Mouse (Mus musculus) limb, embryonic 10.5 days (tissue): ENCODE measurements around the gene Bank1. TPM values are rescaled to one million over a fixed set of nuclear protein-coding genes. Genes with fewer than 3 reads are reported as not detected.

Experiments used
- DNase-seq: peaks from one replicate; pipeline ENCODE4 v3.0.0-alpha.2; 2017; ENCODE audit warnings: low spot score
- H3K27ac ChIP-seq: fragments of 300-500 bp; sonication (generic); 2 replicates; pipeline ENCODE4 v1.5.1; 2016; ENCODE audit warnings: mild to moderate bottlenecking
- H3K27me3 ChIP-seq: fragments of 300-500 bp; sonication (generic); 2 replicates; pipeline ENCODE4 v1.6.1; 2016; ENCODE audit warnings: low read depth, mild to moderate bottlenecking; ENCODE audit not compliant: poor library complexity, severe bottlenecking
- H3K36me3 ChIP-seq: fragments of 300-500 bp; sonication (generic); 2 replicates; pipeline ENCODE4 v1.6.1; 2016; ENCODE audit warnings: mild to moderate bottlenecking, moderate library complexity
- H3K4me1 ChIP-seq: fragments of 300-500 bp; sonication (generic); 2 replicates; pipeline ENCODE4 v1.6.1; 2016
- H3K4me3 ChIP-seq: fragments of 300-500 bp; sonication (generic); 2 replicates; pipeline ENCODE4 v1.5.1; 2016; ENCODE audit warnings: mild to moderate bottlenecking, moderate library complexity
- H3K9me3 ChIP-seq: fragments of 300-500 bp; sonication (generic); replicated peaks from 2 replicates; pipeline ENCODE4 v1.6.1; 2016; ENCODE audit warnings: mild to moderate bottlenecking
- WGBS: fragments of 180-500 bp; shearing (Covaris S2); methylation state at CpG from one replicate; pipeline ENCODE4 v1.1.7; 2016; 5-methylcytosine and 5-hydroxymethylcytosine counted together
- polyA plus RNA-seq: library from polyadenylated mRNA; unstranded; fragments of >200 nt; fragmentation: Nextera tagmentation; extraction: Ambion mirVana; gene quantifications from 2 replicates; pipeline ENCODE4 v1.2.1, GENCODE M21; 2016

The Bank1 gene
- polyA plus RNA-seq, 1 experiment from 2014 or later: 0.31 TPM

DNA sequence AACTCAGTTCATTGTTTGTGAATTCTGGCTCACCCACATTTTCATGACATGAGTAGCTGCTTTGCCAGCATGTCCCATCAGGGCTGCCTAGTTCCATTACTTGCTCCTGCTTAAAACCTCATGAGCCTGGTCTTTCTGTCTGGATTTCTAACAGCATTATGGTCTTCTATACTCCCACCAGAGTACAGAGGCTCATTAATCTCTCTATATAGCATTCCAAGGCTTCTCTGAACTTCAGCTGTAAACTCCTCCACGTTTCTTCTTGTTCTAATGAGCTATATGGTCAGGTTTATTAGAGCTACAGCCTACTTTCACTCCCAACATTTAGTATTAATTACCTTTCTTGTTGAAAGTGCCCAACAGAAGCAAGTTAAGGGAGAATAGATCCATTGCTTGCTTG is 244.6 kb downstream of the Bank1 start:
- Histone ChIP-seq H3K27ac (no peak overlapping the region), H3K27me3 (no peaks in the 10 kb centered on the region), H3K4me3 (no peak overlapping the region), H3K9me3 (no peaks in the 10 kb centered on the region), H3K4me1 (peaks cover 12% of the 10 kb centered on the region), H3K36me3 (no peaks in the 10 kb centered on the region)
- DNase-seq: no peak
- 49% methylated on average over 1 of the region's 1 CpGs for WGBS

DNA sequence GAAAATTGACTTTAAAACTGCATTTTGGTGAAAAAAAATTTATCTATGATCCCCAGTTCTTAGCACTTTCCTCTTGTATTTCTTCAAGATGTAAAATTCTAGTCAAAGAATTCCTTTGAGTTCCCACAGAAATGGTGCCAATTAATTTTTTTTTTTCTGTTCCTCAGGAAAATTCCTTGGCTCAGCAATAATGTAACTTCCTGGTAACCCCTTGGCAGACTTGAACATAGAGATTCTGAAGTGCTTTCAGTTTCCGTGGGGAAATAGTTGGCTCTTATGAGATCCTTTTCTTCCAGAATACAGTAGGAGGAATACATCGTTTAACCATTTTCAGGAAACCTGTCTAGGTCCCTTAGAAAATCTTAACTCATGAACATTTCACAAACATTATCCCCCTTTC is 247.3 kb downstream of the Bank1 start:
- Histone ChIP-seq H3K27me3 (no peaks in the 10 kb centered on the region), H3K36me3 (no peaks in the 10 kb centered on the region), H3K4me3 (no peak overlapping the region), H3K4me1 (peaks cover 8% of the 10 kb centered on the region), H3K27ac (no peak overlapping the region), H3K9me3 (no peaks in the 10 kb centered on the region)
- no peak for DNase-seq
- 90% methylated on average over 2 of the region's 2 CpGs for WGBS

DNA sequence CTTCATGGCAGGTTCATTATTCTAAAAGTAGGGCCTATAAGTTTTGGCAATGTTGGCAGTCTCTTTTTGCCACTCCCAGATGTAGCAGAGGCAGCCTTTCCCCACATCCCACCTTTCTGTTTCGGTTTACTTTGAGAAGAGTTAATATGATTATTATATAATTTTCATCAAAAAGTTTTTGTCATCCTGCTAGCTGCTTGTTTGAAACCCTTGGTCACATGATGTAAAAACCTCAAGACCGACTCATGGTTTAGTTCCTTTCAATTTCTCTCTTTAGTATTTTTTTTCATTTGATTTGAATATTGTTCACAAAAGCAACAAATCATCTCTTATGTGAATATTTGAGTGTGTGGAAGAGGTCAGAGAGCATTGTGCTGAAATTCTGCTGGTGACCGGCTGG is 255.5 kb downstream of the Bank1 start:
- DNase-seq: no peak
- H3K27me3 ChIP-seq: no peaks in the 10 kb centered on the region
- H3K4me3 ChIP-seq: no peak overlapping the region
- 89% methylated on average over 3 of the region's 3 CpGs for WGBS
- H3K36me3 ChIP-seq: no peaks in the 10 kb centered on the region
- H3K9me3 ChIP-seq: no peaks in the 10 kb centered on the region
- no peak overlapping the region for H3K27ac ChIP-seq
- H3K4me1 ChIP-seq: no peaks in the 10 kb centered on the region

DNA sequence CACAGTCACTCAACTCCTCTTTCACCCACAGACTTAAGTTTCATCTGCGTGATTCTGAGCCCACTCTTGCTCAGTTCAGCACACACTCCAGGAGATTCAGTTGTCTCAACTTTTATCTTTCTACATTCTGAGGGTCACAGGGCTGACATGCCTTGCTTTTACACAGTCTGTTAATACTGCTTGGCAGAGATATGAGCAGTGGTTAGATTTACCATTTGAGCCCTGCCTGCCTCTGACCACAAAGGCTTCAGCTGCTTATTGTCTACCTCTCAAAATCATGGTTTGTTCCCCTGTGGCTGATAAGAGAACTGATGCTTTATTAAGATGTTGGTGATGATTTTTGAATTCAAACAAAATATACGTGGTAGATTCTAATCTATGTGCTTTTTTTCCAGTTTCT is 264.0 kb downstream of the Bank1 start:
- Histone ChIP-seq H3K4me3 (no peak overlapping the region), H3K27me3 (no peaks in the 10 kb centered on the region), H3K9me3 (no peaks in the 10 kb centered on the region), H3K4me1 (no peaks in the 10 kb centered on the region), H3K36me3 (no peaks in the 10 kb centered on the region), H3K27ac (no peak overlapping the region)
- DNase-seq: no peak
- 88% methylated on average over 2 of the region's 2 CpGs for WGBS

DNA sequence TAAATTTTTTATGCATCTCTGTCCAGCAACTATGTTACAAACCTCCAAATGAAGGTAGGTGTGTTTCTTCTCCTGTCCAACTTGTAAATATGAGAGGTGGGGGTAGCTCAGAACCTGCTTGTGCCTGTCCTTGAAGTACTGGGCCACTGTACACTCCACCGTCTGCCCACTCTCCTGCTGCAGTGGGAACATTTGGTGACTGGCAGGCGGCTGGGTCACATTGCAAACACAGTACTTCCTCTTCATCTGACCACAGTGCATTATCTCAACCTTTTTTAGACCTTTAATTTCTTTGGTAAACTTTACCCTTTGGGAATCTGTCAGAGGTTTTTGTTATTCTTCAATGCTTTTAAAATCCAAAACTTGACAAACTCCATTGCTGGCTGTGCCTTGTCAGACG is 275.2 kb downstream of the Bank1 start:
- no peaks in the 10 kb centered on the region for H3K27me3 ChIP-seq
- no peaks in the 10 kb centered on the region for H3K4me1 ChIP-seq
- no peak overlapping the region for H3K27ac ChIP-seq
- no peaks in the 10 kb centered on the region for H3K9me3 ChIP-seq
- H3K36me3 ChIP-seq: no peaks in the 10 kb centered on the region
- 77% methylated on average over 3 of the region's 3 CpGs for WGBS
- no peak for DNase-seq
- H3K4me3 ChIP-seq: no peak overlapping the region

DNA sequence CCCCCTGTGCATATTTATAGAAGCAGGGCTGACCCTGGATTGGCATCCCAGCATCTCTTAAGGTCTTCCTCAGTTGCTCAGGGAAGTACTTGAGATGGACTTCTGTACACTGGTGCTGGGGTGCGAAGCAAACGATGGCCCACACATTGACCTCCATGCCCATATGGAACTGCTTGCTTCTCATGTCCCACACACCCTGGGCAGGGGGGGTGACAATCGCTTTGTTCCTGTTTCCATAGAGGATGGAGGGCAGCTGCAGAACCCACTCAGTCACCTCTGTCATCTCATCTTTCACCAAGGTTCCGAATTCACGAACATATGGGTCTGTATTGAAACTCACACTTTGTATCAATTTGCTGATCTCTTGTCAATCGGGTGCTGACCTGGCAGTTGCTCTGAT is 275.7 kb downstream of the Bank1 start:
- DNase-seq: no peak
- 91% methylated on average over 6 of the region's 6 CpGs for WGBS
- H3K9me3 ChIP-seq: no peaks in the 10 kb centered on the region

DNA sequence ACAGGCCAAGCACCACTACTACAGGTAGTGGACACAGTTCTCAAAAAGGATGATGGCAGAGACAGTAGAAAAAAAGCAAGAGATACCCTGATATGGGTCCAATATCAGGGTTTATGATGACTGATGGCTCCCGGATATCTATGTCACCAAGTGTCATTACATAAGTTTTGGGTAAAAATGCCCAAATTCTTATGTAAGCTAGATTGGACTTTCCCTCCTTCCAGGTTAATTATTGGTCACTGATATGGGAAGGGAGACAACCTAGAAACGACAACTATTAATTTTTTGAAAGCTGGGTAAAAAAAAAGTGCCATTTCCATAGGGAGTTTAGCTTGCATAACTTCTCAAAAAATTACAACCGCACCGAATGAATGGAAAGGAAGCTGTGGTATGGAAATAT is 277.8 kb downstream of the Bank1 start:
- Histone ChIP-seq H3K27me3 (no peaks in the 10 kb centered on the region), H3K4me1 (no peaks in the 10 kb centered on the region), H3K36me3 (no peaks in the 10 kb centered on the region), H3K27ac (no peak overlapping the region), H3K4me3 (no peak overlapping the region), H3K9me3 (0 out of 2 replicates have a peak, but pooled peaks cover 3% of the 10 kb centered on the region)
- WGBS: 91% methylated on average over 4 of the region's 4 CpGs
- DNase-seq: no peak

More for the DNA sequence above, 275.7 kb downstream of the Bank1 start:
- Histone ChIP-seq H3K36me3 (no peaks in the 10 kb centered on the region), H3K27ac (no peak overlapping the region), H3K4me3 (no peak overlapping the region), H3K27me3 (no peaks in the 10 kb centered on the region), H3K4me1 (no peaks in the 10 kb centered on the region)

DNA sequence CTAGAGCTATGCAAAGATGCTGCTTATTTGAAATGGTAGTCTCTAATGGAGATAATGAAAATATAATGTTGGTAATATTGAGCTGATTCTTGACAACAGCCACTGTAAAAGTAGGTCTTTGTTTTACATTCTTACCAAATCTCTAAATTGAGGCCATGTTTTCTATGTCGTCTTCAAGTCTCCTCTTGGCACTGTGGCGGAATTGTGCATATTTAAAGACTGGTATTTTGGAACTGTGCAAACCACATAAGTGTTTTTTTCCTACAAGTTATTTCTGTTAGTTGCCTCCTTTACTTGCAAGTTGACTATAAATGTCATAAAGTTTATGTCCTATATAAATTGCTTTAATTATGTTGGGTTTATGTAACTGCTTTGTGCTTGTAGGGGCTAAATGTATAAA is 280.5 kb downstream of the Bank1 start:
- Histone ChIP-seq H3K36me3 (no peaks in the 10 kb centered on the region), H3K27ac (no peak overlapping the region), H3K27me3 (no peaks in the 10 kb centered on the region), H3K4me3 (no peak overlapping the region), H3K4me1 (no peaks in the 10 kb centered on the region), H3K9me3 (0 out of 2 replicates have a peak, but pooled peaks cover 3% of the 10 kb centered on the region)
- WGBS: 90% methylated on average over 2 of the region's 2 CpGs
- DNase-seq: no peak

DNA sequence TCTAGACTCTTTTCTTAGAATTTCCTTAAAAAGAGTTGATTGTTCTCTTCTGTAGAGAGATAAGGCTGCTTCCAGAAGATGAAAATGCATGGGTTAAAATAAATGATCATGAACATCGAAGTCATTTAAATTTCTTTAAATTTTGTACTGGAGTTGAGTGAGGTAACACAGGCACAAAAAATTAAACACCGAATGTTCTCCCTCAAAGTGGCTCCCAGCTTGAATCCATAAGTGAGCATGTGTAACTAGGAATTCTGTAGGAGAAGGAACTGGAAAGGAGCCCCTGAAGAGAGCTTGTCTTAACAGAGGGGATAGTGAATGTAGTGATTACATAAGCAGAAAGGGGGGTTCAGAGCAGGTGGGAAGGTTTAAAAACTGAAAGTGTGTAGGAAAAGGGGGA is 285.8 kb downstream of the Bank1 start:
- no peak for DNase-seq
- H3K4me1 ChIP-seq: 0 out of 2 replicates have a peak, but pooled peaks cover 5% of the 10 kb centered on the region
- H3K27ac ChIP-seq: no peak overlapping the region
- H3K36me3 ChIP-seq: no peaks in the 10 kb centered on the region
- 0 out of 2 replicates have a peak, but pooled peaks cover 3% of the 10 kb centered on the region for H3K9me3 ChIP-seq
- WGBS: 92% methylated on average over 2 of the region's 2 CpGs
- no peaks in the 10 kb centered on the region for H3K27me3 ChIP-seq
- no peak overlapping the region for H3K4me3 ChIP-seq

DNA sequence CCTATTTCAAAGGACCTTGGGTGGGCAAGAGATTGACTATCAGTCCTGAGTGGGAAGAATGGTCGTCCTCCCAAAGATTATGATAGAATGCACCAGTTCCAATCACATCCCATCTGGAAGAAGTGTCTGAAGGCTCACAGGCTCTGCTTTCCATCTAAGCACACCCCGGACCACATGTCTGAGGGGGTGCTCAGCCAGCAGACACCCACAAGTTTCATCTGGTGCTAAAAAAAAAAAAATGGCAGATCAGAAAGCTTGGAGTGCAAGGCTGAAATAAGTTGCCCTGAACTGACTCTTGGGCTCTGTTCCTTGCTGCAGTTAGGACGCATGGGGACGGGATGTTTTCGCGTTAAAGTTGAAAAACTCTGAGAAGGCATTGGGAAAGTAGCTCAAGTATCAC is 286.4 kb downstream of the Bank1 start:
- no peak overlapping the region for H3K4me3 ChIP-seq
- no peaks in the 10 kb centered on the region for H3K36me3 ChIP-seq
- H3K27ac ChIP-seq: no peak overlapping the region
- 87% methylated on average over 6 of the region's 6 CpGs for WGBS
- 0 out of 2 replicates have a peak, but pooled peaks cover 5% of the 10 kb centered on the region for H3K4me1 ChIP-seq
- H3K27me3 ChIP-seq: no peaks in the 10 kb centered on the region
- H3K9me3 ChIP-seq: 0 out of 2 replicates have a peak, but pooled peaks cover 3% of the 10 kb centered on the region
- no peak for DNase-seq

DNA sequence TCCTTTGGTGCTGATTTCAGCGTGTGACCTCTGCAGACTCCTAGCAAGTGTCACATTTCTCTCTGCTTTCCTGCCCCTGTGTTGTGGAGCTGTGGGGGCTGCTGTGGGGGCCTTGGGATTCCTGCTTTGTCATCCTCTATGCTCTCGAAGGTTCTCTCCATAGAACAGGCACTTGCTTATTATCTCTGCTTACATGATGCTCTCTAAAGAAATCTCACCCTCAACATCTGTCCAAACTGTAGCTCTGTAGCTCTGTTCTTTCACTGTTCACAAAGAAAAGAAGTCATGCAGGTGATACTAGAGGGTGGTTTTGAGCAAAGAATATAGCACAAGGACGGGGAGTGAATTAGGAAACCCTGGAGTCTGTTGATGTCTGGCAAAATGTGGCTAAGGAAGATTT is 288.6 kb downstream of the Bank1 start:
- no peaks in the 10 kb centered on the region for H3K9me3 ChIP-seq
- no peaks in the 10 kb centered on the region for H3K36me3 ChIP-seq
- H3K4me3 ChIP-seq: no peak overlapping the region
- WGBS: 39% methylated on average over 3 of the region's 3 CpGs
- H3K27me3 ChIP-seq: no peaks in the 10 kb centered on the region
- H3K27ac ChIP-seq: no peak overlapping the region
- DNase-seq: no peak
- H3K4me1 ChIP-seq: 0 out of 2 replicates have a peak, but pooled peaks cover 5% of the 10 kb centered on the region

DNA sequence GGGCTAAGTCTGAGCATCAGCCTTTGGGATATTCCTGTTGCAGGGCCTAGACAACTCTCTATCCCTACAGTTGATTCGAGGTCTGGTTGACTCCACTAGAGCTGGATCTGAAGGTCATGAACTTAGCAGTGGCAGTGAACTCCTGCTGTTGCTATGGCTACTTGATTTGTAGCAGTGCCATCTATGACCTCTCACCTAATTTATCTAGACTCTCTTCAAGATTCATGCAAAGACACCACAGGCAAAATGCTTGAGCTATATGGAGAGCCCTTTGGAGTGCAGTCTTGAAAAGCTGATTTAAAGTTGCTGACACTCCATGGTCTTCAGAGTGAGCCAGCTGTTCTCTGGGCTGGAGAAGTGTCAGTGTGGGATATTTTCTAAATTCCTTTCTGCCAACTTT is 290.1 kb downstream of the Bank1 start:
- Histone ChIP-seq H3K36me3 (no peaks in the 10 kb centered on the region), H3K4me1 (0 out of 2 replicates have a peak, but pooled peaks cover 5% of the 10 kb centered on the region), H3K27me3 (no peaks in the 10 kb centered on the region), H3K4me3 (no peak overlapping the region), H3K27ac (no peak overlapping the region), H3K9me3 (no peaks in the 10 kb centered on the region)
- 40% methylated on average over 1 of the region's 1 CpGs for WGBS
- no peak for DNase-seq

DNA sequence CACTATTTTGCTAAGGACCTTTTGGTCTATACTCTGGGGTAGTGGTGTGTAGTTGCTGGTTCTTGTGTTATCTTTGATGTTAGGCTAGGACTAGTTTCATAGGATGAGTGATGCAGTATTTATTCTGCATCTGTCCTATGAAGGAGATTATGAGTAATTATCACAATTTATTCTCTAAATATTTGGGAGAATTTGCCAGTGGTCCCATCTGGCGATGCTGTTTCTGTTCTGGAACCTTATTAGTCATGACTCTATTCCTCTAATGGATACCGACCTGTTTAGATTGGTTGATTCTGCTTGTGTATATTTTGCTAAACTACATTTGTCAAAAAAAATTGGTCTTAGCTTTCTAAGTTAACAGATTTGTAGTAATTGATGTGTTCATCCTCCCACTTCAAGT is 301.0 kb downstream of the Bank1 start:
- Histone ChIP-seq H3K27ac (no peak overlapping the region), H3K4me1 (no peaks in the 10 kb centered on the region), H3K9me3 (no peaks in the 10 kb centered on the region), H3K36me3 (no peaks in the 10 kb centered on the region), H3K27me3 (no peaks in the 10 kb centered on the region), H3K4me3 (no peak overlapping the region)
- DNase-seq: no peak
- WGBS: 95% methylated on average over 2 of the region's 2 CpGs

DNA sequence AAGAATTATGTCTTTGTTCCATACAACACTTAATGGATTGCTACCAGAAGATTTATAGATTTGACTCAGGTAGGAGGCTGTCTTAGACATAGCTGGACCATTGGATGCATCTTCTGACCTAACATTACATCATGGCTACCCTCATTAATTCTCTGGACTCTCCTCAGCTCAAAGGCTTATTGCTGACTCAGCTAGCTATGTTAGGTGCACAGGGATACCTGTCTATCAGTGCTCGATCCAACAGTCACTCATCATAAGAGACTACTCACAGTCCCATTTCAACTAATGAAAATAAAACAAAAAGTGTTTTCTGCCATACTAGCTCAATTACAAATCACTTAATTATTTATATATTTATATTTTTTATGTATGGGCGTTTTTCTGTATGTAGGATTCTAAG is 308.3 kb downstream of the Bank1 start:
- 89% methylated on average over 2 of the region's 2 CpGs for WGBS
- Histone ChIP-seq H3K4me3 (no peak overlapping the region), H3K27ac (no peak overlapping the region), H3K36me3 (no peaks in the 10 kb centered on the region), H3K9me3 (no peaks in the 10 kb centered on the region), H3K4me1 (no peaks in the 10 kb centered on the region), H3K27me3 (no peaks in the 10 kb centered on the region)
- DNase-seq: no peak
